Mouse (Mus musculus) limb, embryonic 11.5 days (tissue): ENCODE results near the gene Bcl2l11. TPM values are rescaled to one million over a fixed set of nuclear protein-coding genes. Genes with fewer than 3 reads are reported as not detected.

Experiments
- ATAC-seq: fragments of 200-750 bp; cut with Nextera tagmentation; 2 replicates; pipeline ENCODE4 v1.8.0; 2017; ENCODE audit warnings: low read depth; ENCODE audit not compliant: insufficient number of reproducible peaks, low FRiP score, low TSS enrichment
- DNase-seq: peaks from one replicate; pipeline ENCODE4 v3.0.0-alpha.2; 2015; ENCODE audit warnings: low spot score
- H3K27ac ChIP-seq: fragments of 300-500 bp; sonication (generic); replicated peaks from 2 replicates; pipeline ENCODE4 v1.5.1; 2014; ENCODE audit warnings: low read depth, mild to moderate bottlenecking, low read length
- H3K27me3 ChIP-seq: fragments of 300-500 bp; sonication (generic); 2 replicates; pipeline ENCODE4 v1.6.1; 2014; ENCODE audit warnings: mild to moderate bottlenecking, low read length, mixed read lengths; ENCODE audit not compliant: control insufficient read depth, insufficient read depth
- H3K36me3 ChIP-seq: fragments of 300-500 bp; sonication (generic); 2 replicates; pipeline ENCODE4 v1.6.1; 2014; ENCODE audit warnings: mild to moderate bottlenecking, low read length, moderate library complexity, mixed read lengths; ENCODE audit not compliant: control insufficient read depth, insufficient read depth
- H3K4me1 ChIP-seq: fragments of 300-500 bp; sonication (generic); 2 replicates; pipeline ENCODE4 v1.6.1; 2014; ENCODE audit warnings: low read length, mixed read lengths; ENCODE audit not compliant: control insufficient read depth, insufficient read depth
- H3K4me2 ChIP-seq: fragments of 300-500 bp; sonication (generic); 2 replicates; pipeline ENCODE4 v1.6.1; 2014; ENCODE audit warnings: low read depth, mild to moderate bottlenecking, moderate library complexity; ENCODE audit not compliant: severe bottlenecking
- H3K4me3 ChIP-seq: fragments of 300-500 bp; sonication (generic); 2 replicates; pipeline ENCODE4 v1.5.1; 2014; ENCODE audit warnings: low read depth, low read length
- H3K9ac ChIP-seq: fragments of 300-500 bp; sonication (generic); 2 replicates; pipeline ENCODE4 v1.6.1; 2014; ENCODE audit warnings: mild to moderate bottlenecking, low read length
- H3K9me3 ChIP-seq: fragments of 300-500 bp; sonication (generic); 2 replicates; pipeline ENCODE4 v1.6.1; 2016; ENCODE audit warnings: low read length; ENCODE audit not compliant: control insufficient read depth
- WGBS: fragments of 180-500 bp; shearing (Covaris S2); extraction: QIAGEN DNeasy Blood & Tissue Kit; methylation state at CpG from one replicate; pipeline ENCODE4 v1.1.7; 2014; 5-methylcytosine and 5-hydroxymethylcytosine counted together
- polyA plus RNA-seq: library from polyadenylated mRNA; unstranded; fragments of >200 nt; fragmentation: Nextera tagmentation; extraction: Ambion mirVana; gene quantifications from 2 replicates; pipeline ENCODE4 v1.2.1, GENCODE M21; 2014

The Bcl2l11 gene
- polyA plus RNA-seq, 1 experiment from 2014 or later = 23.4 TPM

DNA sequence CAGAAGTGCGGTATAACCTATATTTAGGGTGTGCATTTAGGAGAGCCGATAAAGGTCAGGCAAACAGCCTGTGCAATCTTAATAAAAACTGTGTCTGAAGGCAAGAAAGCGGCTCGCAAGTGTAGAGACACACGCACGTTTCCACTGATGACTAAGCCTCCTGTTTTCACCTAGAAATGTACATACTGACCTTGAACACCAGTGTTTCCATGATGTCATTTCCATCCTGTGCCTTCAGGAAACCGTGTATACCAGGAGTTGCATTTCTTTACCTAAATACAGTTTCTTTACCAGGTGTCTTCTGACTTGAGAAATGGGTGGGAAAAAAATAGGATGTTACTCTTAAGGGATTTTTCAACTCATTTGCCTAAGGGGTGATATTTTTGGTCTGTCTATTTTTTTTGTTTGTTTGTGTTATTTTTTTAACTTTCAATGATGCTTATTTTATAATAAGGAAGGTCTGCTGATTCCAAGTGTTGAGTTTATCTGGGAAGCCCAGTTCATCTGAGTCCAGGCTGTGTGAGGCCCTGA is 38.8 kb upstream of the Bcl2l11 start:
- no peak overlapping the region for H3K9ac ChIP-seq
- no peak for ATAC-seq
- no peak for DNase-seq

GRCm38 (mm10) chr2:128087798-128088545 is 37.9 kb upstream of the Bcl2l11 start:
- DNase-seq (no peak), ATAC-seq (no peak)
- no peaks in the 10 kb centered on the region for H3K9me3 ChIP-seq
- H3K4me1 ChIP-seq = 0 out of 2 replicates have a peak, but pooled peaks cover 3% of the 10 kb centered on the region
- H3K4me2 ChIP-seq = no peak overlapping the region
- H3K9ac ChIP-seq = no peak overlapping the region
- 88% methylated on average over 8 of the region's 8 CpGs for WGBS
- no peaks in the 10 kb centered on the region for H3K27me3 ChIP-seq
- H3K27ac ChIP-seq = no peak overlapping the region
- no peak overlapping the region for H3K4me3 ChIP-seq
- H3K36me3 ChIP-seq = no peaks in the 10 kb centered on the region

More for the DNA sequence above, 38.8 kb upstream of the Bcl2l11 start:
- Histone ChIP-seq H3K4me1 (0 out of 2 replicates have a peak, but pooled peaks cover 3% of the 10 kb centered on the region), H3K4me3 (no peak overlapping the region), H3K27ac (no peak overlapping the region), H3K36me3 (no peaks in the 10 kb centered on the region), H3K4me2 (no peak overlapping the region), H3K9me3 (no peaks in the 10 kb centered on the region), H3K27me3 (no peaks in the 10 kb centered on the region)
- WGBS = 82% methylated on average over 7 of the region's 7 CpGs

GRCm38 (mm10) chr2:128090283-128090885 is 35.5 kb upstream of the Bcl2l11 start:
- Histone ChIP-seq H3K27ac (no peak overlapping the region), H3K4me3 (no peak overlapping the region), H3K4me2 (no peak overlapping the region), H3K27me3 (no peaks in the 10 kb centered on the region), H3K9me3 (no peaks in the 10 kb centered on the region), H3K4me1 (0 out of 2 replicates have a peak, but pooled peaks cover 3% of the 10 kb centered on the region), H3K36me3 (no peaks in the 10 kb centered on the region), H3K9ac (no peak overlapping the region)
- WGBS = 85% methylated on average over 6 of the region's 6 CpGs
- ATAC-seq (no peak), DNase-seq (no peak)

DNA sequence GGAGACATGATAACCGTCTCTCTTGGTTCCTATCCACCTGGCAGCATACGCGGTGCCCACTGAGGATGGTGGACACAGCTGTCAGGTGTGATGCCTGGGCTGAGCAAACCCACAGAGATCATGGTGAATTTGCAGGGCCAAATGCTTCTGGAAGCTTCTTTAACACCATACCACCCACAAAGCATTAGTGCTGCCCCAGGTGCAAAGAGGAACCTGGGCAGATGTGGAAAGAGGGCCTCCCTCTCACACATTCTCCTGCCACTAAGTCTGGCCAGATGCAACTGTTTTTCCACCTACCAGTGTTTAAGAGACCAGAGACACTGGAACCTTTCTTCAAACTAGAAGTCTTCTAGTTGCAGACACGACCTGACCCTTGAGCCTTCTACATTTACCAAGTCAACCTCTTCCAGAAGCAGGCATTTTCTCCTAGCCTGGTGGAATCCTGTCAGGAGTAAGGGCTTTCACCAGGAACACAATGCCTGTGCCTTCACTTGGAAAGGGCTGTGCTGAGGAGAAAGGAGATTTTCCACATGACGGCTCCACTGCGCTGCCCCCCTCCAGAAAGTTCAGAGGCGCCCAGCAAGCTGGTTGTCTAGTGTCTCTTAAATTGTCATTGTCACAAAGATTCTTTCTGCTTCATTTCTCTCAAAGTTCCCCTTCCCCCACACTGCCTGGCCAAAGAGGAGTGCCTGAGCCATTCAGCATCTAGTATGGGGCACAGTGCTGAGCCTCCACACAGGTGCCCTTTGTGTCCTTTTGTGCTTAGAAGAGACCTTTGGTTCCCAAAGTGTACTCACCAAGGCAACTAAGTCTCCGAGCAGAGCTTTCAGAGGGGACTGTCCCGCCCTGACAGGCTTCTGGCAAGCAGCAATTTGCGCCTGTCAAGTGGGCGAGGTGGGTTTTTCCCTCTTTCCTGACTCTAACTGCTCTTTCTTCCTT is 34.1 kb upstream of the Bcl2l11 start:
- no peak for DNase-seq
- no peaks in the 10 kb centered on the region for H3K36me3 ChIP-seq
- H3K27ac ChIP-seq = no peak overlapping the region
- no peaks in the 10 kb centered on the region for H3K9me3 ChIP-seq
- no peak for ATAC-seq
- no peak overlapping the region for H3K4me2 ChIP-seq
- no peak overlapping the region for H3K4me3 ChIP-seq
- whole genome bisulfite sequencing = 84% methylated on average over 11 of the region's 11 CpGs
- H3K27me3 ChIP-seq = no peaks in the 10 kb centered on the region
- no peaks in the 10 kb centered on the region for H3K4me1 ChIP-seq
- H3K9ac ChIP-seq = no peak overlapping the region

GRCm38 (mm10) chr2:128092451-128092850 is 33.4 kb upstream of the Bcl2l11 start:
- no peaks in the 10 kb centered on the region for H3K36me3 ChIP-seq
- H3K4me2 ChIP-seq = no peak overlapping the region
- DNase-seq (no peak), ATAC-seq (no peak)
- H3K9me3 ChIP-seq = no peaks in the 10 kb centered on the region
- H3K4me3 ChIP-seq = no peak overlapping the region
- H3K27ac ChIP-seq = no peak overlapping the region
- H3K9ac ChIP-seq = no peak overlapping the region
- no peaks in the 10 kb centered on the region for H3K27me3 ChIP-seq
- WGBS = 86% methylated on average over 2 of the region's 2 CpGs
- no peaks in the 10 kb centered on the region for H3K4me1 ChIP-seq

- DNase-seq (no peak), ATAC-seq (no peak)
- H3K9ac ChIP-seq = no peak overlapping the region
- WGBS = 82% methylated on average over 5 of the region's 5 CpGs
- no peaks in the 10 kb centered on the region for H3K27me3 ChIP-seq
- H3K36me3 ChIP-seq = no peaks in the 10 kb centered on the region
- H3K4me3 ChIP-seq = no peak overlapping the region
- no peak overlapping the region for H3K4me2 ChIP-seq
- H3K4me1 ChIP-seq = no peaks in the 10 kb centered on the region
- no peak overlapping the region for H3K27ac ChIP-seq
- no peaks in the 10 kb centered on the region for H3K9me3 ChIP-seq
These were observed 31.6 kb upstream of the Bcl2l11 start for GRCm38 (mm10) chr2:128094196-128094595.

- ATAC-seq (no peak), DNase-seq (no peak)
- no peaks in the 10 kb centered on the region for H3K4me1 ChIP-seq
- H3K36me3 ChIP-seq = no peaks in the 10 kb centered on the region
- no peak overlapping the region for H3K4me3 ChIP-seq
- no peak overlapping the region for H3K9ac ChIP-seq
- no peaks in the 10 kb centered on the region for H3K27me3 ChIP-seq
- WGBS = 64% methylated on average over 2 of the region's 2 CpGs
- H3K4me2 ChIP-seq = no peak overlapping the region
- H3K27ac ChIP-seq = no peak overlapping the region
- no peaks in the 10 kb centered on the region for H3K9me3 ChIP-seq
These were observed 31.2 kb upstream of the Bcl2l11 start for GRCm38 (mm10) chr2:128094602-128095001.

DNA sequence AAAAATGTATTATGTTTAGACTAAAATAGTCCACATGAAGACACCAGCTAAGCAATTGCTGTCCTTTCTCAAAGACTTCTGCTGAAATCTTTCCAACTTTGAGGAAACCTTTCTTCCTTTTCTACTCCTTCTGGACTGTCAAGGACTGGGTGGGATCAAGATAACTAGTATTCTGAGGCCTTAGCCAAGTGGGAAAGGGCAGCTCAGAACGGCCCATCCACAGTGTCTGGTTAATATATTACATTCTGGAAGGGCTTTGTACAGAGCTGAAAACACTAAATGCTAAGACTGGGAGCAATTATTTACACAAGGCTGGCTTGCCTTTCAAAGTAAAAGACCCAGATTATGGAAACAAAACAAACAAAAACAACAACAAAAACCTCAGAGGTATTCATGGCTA is 30.6 kb upstream of the Bcl2l11 start:
- no peak overlapping the region for H3K4me3 ChIP-seq
- no peak overlapping the region for H3K4me2 ChIP-seq
- 48% methylated on average over 1 of the region's 1 CpGs for WGBS
- no peaks in the 10 kb centered on the region for H3K4me1 ChIP-seq
- ATAC-seq (no peak), DNase-seq (no peak)
- H3K27me3 ChIP-seq = no peaks in the 10 kb centered on the region
- no peaks in the 10 kb centered on the region for H3K36me3 ChIP-seq
- no peak overlapping the region for H3K9ac ChIP-seq
- no peak overlapping the region for H3K27ac ChIP-seq
- no peaks in the 10 kb centered on the region for H3K9me3 ChIP-seq
